Mouse (Mus musculus) frontal cortex, postnatal 25 days (tissue): ENCODE measurements around the gene Urad.

Experiments
- DNase-seq, 2 experiments: peaks; one replicate each; pipeline ENCODE4 v3.0.0; 2022; ENCODE audit warnings: low spot score in 2 of 2

The Urad gene

DNA sequence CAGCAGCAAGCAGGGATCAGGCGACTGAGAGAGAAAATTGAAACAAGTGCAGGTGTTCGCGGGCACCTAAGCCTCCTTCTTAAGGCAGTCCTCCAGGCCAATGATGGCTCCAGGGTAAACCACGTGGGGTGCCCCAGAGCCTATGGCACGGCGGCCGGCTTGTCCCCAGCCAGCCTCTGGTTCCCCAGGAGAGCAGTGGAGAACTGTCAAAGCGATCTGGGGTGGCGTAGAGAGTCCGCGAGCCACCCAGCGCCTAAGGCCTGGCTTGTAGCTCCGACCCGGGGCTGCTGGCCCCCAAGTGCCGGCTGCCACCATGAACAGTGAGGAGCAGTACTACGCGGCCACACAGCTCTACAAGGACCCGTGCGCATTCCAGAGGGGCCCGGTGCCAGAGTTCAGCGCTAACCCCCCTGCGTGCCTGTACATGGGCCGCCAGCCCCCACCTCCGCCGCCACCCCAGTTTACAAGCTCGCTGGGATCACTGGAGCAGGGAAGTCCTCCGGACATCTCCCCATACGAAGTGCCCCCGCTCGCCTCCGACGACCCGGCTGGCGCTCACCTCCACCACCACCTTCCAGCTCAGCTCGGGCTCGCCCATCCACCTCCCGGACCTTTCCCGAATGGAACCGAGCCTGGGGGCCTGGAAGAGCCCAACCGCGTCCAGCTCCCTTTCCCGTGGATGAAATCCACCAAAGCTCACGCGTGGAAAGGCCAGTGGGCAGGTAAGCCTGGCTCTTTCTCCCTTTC is 52.1 kb downstream of the Urad start, which contains the start of gene Pdx1:
Gene Pdx1, plus strand, starts transcription at position 34 of the 747 bp plus-strand sequence.
- no peak for DNase-seq

DNA sequence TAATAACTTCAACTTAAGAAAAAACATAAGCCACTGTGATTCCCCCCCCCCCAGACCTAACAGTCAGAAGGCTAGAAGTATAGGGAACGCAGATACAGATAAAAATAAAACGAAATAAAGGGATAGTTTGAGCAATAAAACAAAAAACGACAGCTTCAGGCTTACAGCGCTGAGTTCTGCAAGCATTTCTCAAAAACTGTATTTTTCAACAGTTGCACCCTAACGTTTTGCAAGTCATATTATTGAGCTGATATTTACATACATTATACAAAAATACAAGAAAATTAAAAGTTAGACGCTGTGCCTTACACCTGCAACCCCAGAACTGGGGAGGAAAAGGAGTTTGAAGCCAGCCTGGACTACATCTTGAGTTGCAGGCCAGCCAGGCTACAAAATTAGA is 52.9 kb downstream of the Urad start:
- no peak for DNase-seq

DNA sequence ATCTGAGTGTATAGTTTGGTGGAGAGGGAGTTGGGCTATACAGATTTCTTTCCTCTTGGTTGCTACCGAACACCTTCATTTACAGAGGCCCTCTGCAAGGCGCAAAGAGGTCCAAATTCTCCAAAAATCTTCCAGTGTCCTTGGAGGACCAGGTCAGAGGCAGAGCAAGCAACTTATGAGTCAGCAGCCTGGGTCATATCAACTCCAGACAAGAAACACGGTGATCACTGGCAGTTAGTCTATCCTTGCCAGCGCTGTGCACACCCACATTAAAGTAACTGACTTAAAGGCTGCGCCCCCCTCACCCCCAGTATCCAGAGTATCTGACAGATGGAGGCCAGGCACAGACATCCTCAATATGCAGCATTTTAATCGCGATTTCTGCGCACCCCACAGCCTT is 53.5 kb downstream of the Urad start:
- no peak for DNase-seq

DNA sequence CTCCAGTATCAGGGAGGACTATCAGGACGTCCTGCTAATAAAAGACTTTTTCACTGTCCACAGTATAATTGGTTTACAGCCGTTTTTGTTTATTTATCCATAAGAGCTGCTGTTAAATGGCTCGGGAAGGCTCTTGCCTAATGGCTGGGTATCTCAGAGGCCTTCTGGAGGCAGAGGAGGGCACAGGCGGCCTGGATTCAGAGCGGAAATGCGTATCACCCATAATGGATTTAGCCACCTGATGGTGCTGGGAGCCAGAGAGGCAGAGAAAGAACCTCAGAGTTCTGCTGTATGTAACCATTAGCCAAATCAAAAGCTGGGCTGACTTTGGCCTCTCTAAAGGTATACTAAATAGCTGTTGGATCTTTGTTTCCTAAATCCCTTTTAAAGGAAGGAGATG is 54.8 kb downstream of the Urad start:
- DNase-seq, result no peak
